Mouse (Mus musculus): ENCODE measurements around the gene Vezf1. TPM values are rescaled to one million over a fixed set of nuclear protein-coding genes. Genes with fewer than 3 reads are reported as not detected.
A peak's percentile ranks its signal among the peaks of the same experiment; 100 is the strongest.
"Not testable (repeated sequence)": the region's sequence is repeated elsewhere in the genome, so short reads cannot be mapped to it uniquely, and the experiment has no call there.

Gene Vezf1
- polyA plus RNA-seq, 1 experiment from 2014 or later = 26.2 TPM

DNA sequence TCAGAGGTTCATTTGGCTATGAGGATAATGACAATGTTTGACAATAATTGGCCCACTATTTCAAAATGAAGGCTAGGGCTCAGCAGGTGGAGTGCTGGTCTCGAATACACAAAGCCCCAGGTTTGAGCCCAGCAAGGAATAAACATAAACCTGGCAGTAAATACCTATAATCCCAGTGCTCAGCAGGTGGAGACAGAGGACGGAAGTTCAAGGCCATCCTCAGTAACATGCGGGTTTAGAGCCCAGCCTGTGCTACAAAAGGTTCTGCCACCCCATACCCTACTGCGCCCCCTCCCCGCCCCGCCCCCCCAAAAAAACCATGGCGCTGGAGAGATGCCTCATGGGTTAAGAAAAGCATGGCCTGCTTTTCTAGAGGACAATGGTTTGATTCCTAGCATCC, 32.1 kb upstream of the Vezf1 start:
- no peak for ATAC-seq (ENCODE audit: insufficient number of reproducible peaks, insufficient read depth, low FRiP score, low read depth)
- 64% methylated on average over 7 of the region's 7 CpGs for WGBS
- Histone ChIP-seq H3K27me3 (ENCODE audit: control insufficient read depth, insufficient read depth, low read length) (no peaks in the 10 kb centered on the region), H3K36me3 (ENCODE audit: control insufficient read depth, insufficient read depth, low read length) (no peaks in the 10 kb centered on the region), H3K27ac (replicated peaks in 1 of 2; ENCODE audit: control insufficient read depth in 1 of 2, insufficient read depth in 1 of 2, low read depth in 2 of 2, low read length in 2 of 2) (no peak overlapping the region), H3K4me3 (ENCODE audit: control insufficient read depth in 1 of 2, insufficient read depth in 1 of 2, low read depth in 1 of 2, low read length in 2 of 2) (no peak overlapping the region), H3K9ac (ENCODE audit: low read length) (no peak overlapping the region), H3K4me1 (ENCODE audit: control insufficient read depth in 2 of 2, insufficient read depth in 2 of 2, low read length in 2 of 2) (peaks cover 4 to 8% of the 10 kb centered on the region in 2 experiments), H3K4me2 (ENCODE audit: low read length) (no peak overlapping the region), H3K9me3 (ENCODE audit: control insufficient read depth, low read length) (no peaks in the 10 kb centered on the region)

DNA sequence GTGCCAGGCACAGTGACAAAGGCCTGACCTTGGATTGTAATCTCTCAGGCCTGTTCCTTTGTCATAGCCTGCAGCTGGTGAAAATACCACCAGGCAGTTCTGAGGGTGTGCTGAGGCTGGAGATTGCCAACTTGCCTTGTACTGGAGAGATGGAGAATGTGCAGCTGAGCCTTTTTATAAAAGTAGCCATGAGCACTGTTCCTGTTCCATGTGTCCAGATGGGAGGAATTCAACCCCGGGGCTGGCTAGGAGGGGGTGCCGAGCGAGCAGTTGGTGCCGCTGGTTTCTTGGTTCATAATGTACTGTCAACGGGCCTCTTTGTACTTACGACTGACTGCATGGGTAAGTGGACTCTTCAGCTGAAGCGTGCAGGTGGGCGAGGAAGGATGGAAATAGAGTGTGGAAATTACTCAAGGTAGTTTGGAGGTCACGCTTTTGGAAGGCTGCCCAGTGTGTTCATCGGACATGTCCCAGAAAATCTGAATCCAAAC, 31.3 kb upstream of the Vezf1 start:
- H3K9me3 ChIP-seq (ENCODE audit: control insufficient read depth, low read length) = no peaks in the 10 kb centered on the region
- no peaks in the 10 kb centered on the region for H3K36me3 ChIP-seq (ENCODE audit: control insufficient read depth, insufficient read depth, low read length)
- H3K4me3 ChIP-seq (ENCODE audit: control insufficient read depth in 1 of 2, insufficient read depth in 1 of 2, low read depth in 1 of 2, low read length in 2 of 2) = no peak overlapping the region
- no peak overlapping the region for H3K4me2 ChIP-seq (ENCODE audit: low read length)
- H3K9ac ChIP-seq (ENCODE audit: low read length) = 0 out of 2 replicates have a peak overlapping the region, but pooled peaks have one; percentile 35
- H3K27ac ChIP-seq (replicated peaks in 1 of 2; ENCODE audit: control insufficient read depth in 1 of 2, insufficient read depth in 1 of 2, low read depth in 2 of 2, low read length in 2 of 2) = peak overlapping the region; percentile 83 to 90
- WGBS = 37% methylated on average over 10 of the region's 10 CpGs
- H3K4me1 ChIP-seq (ENCODE audit: control insufficient read depth in 2 of 2, insufficient read depth in 2 of 2, low read length in 2 of 2) = peaks cover 4 to 8% of the 10 kb centered on the region in 2 experiments
- peak; percentile 69 for ATAC-seq (ENCODE audit: insufficient number of reproducible peaks, insufficient read depth, low FRiP score, low read depth)
- H3K27me3 ChIP-seq (ENCODE audit: control insufficient read depth, insufficient read depth, low read length) = no peaks in the 10 kb centered on the region

DNA sequence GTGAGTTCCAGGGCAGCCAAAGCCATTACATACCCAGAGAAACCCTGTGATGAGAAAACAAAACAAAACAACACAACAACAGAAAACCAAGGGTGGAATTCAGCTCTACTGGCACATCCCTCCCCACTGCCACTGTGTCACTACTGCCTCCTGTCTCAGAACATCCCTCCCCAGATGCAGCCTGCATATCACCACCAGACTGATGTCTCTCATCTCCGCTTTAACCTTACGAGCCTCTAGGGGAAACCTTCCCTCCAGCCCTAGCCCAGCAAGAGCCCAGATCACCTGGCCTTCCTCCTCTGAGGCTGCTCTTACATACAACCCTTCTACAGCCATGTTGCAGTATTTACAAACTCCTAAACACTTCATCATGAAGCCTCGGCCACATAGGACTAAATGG, 30.7 kb upstream of the Vezf1 start:
- Histone ChIP-seq H3K27me3 (ENCODE audit: control insufficient read depth, insufficient read depth, low read length) (no peaks in the 10 kb centered on the region), H3K4me1 (ENCODE audit: control insufficient read depth in 2 of 2, insufficient read depth in 2 of 2, low read length in 2 of 2) (peaks cover 4 to 8% of the 10 kb centered on the region in 2 experiments), H3K9ac (ENCODE audit: low read length) (no peak overlapping the region), H3K36me3 (ENCODE audit: control insufficient read depth, insufficient read depth, low read length) (no peaks in the 10 kb centered on the region), H3K9me3 (ENCODE audit: control insufficient read depth, low read length) (no peaks in the 10 kb centered on the region), H3K4me2 (ENCODE audit: low read length) (no peak overlapping the region), H3K27ac (replicated peaks in 1 of 2; ENCODE audit: control insufficient read depth in 1 of 2, insufficient read depth in 1 of 2, low read depth in 2 of 2, low read length in 2 of 2) (peak overlapping the region; percentile 83 to 90), H3K4me3 (ENCODE audit: control insufficient read depth in 1 of 2, insufficient read depth in 1 of 2, low read depth in 1 of 2, low read length in 2 of 2) (no peak overlapping the region)
- no peak; the same call in 1 of the 2 replicates for ATAC-seq (ENCODE audit: insufficient number of reproducible peaks, insufficient read depth, low FRiP score, low read depth)
- 72% methylated on average over 3 of the region's 3 CpGs for WGBS

DNA sequence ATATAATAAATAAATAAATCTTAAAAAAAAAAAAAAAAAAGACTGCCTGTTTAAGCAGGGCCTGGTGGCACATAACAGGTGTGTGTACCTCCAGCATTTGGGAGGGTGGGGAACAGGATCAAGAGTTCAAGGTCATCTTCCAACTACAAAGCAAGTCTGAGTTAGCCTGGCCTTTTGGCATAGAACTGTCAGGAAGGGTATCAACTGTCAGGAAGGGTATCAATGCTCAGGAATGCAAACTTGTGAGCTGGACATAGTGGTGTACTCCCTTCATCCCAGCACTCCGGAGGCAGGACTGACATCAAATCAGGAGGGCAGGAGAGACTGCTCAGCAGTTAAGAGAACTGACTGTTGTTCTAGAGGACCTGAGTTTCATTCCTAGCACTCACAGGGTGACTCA, 29.0 kb upstream of the Vezf1 start:
- H3K9ac ChIP-seq (ENCODE audit: low read length) = no peak overlapping the region
- no peak for ATAC-seq (ENCODE audit: insufficient number of reproducible peaks, insufficient read depth, low FRiP score, low read depth)
- 68% methylated on average over 1 of the region's 1 CpGs for WGBS
- H3K27me3 ChIP-seq (ENCODE audit: control insufficient read depth, insufficient read depth, low read length) = no peaks in the 10 kb centered on the region
- peaks cover 4 to 8% of the 10 kb centered on the region in 2 experiments for H3K4me1 ChIP-seq (ENCODE audit: control insufficient read depth in 2 of 2, insufficient read depth in 2 of 2, low read length in 2 of 2)
- H3K27ac ChIP-seq (replicated peaks in 1 of 2; ENCODE audit: control insufficient read depth in 1 of 2, insufficient read depth in 1 of 2, low read depth in 2 of 2, low read length in 2 of 2) = no peak overlapping the region
- H3K36me3 ChIP-seq (ENCODE audit: control insufficient read depth, insufficient read depth, low read length) = no peaks in the 10 kb centered on the region
- no peaks in the 10 kb centered on the region; the same call in 1 of the 2 replicates for H3K9me3 ChIP-seq (ENCODE audit: control insufficient read depth, low read length)
- no peak overlapping the region for H3K4me2 ChIP-seq (ENCODE audit: low read length)
- H3K4me3 ChIP-seq (ENCODE audit: control insufficient read depth in 1 of 2, insufficient read depth in 1 of 2, low read depth in 1 of 2, low read length in 2 of 2) = no peak overlapping the region

DNA sequence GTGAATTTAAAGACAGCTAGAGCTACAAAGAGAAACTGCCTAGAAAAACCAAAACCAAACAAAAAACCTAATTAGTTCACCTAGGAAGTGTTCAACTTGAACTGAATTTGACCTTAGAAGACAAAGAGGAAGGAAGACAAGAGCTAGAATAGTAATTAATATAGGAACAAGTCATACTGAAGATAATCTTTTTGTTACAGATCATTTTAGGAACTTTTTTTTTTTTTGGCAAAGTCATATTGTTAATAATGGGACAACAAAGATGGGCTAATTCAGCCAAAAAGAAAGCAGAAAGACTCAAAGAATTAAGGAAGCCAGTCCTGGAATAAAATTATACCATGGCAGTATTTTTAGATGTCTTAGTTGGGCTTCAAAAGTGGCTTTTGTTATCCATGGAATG, 23.8 kb upstream of the Vezf1 start:
- H3K4me2 ChIP-seq (ENCODE audit: low read length) = no peak overlapping the region
- no peak overlapping the region for H3K9ac ChIP-seq (ENCODE audit: low read length)
- no peaks in the 10 kb centered on the region; the same call in 1 of the 2 replicates for H3K9me3 ChIP-seq (ENCODE audit: control insufficient read depth, low read length)
- no peak overlapping the region for H3K27ac ChIP-seq (replicated peaks in 1 of 2; ENCODE audit: control insufficient read depth in 1 of 2, insufficient read depth in 1 of 2, low read depth in 2 of 2, low read length in 2 of 2)
- no peaks in the 10 kb centered on the region for H3K27me3 ChIP-seq (ENCODE audit: control insufficient read depth, insufficient read depth, low read length)
- H3K4me3 ChIP-seq (ENCODE audit: control insufficient read depth in 1 of 2, insufficient read depth in 1 of 2, low read depth in 1 of 2, low read length in 2 of 2) = no peak overlapping the region
- ATAC-seq (ENCODE audit: insufficient number of reproducible peaks, insufficient read depth, low FRiP score, low read depth) = no peak
- peaks cover 7% of the 10 kb centered on the region for H3K36me3 ChIP-seq (ENCODE audit: control insufficient read depth, insufficient read depth, low read length)
- H3K4me1 ChIP-seq (ENCODE audit: control insufficient read depth in 2 of 2, insufficient read depth in 2 of 2, low read length in 2 of 2) = peaks cover 2 to 9% of the 10 kb centered on the region in 2 experiments; a peak in 3 of 4 replicates

GRCm38 (mm10) chr11:88045159-88045558, 22.9 kb upstream of the Vezf1 start:
- ATAC-seq (ENCODE audit: insufficient number of reproducible peaks, insufficient read depth, low FRiP score, low read depth); H3K4me2 ChIP-seq (ENCODE audit: low read length): not testable (repeated sequence)
- peaks cover 4 to 17% of the 10 kb centered on the region in 2 experiments; a peak in 3 of 4 replicates for H3K4me1 ChIP-seq (ENCODE audit: control insufficient read depth in 2 of 2, insufficient read depth in 2 of 2, low read length in 2 of 2)

DNA sequence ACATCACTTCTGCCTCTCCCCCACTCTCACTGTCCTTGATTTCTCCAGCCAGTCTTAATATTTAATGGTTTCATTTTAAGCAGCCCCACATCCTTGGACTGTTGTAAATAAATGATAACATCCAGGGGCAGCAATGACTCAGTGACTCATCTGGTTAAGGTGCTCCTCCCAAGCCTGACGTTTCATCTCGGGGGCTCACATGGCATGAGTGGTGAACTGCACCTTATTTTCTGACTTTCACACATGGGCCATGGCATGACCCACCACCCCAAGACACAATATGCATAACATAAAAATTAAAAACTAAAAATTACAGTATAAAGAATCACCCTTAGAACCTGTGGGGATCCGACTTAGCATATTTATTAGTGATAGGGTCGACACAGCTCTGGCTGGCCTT, 22.2 kb upstream of the Vezf1 start:
- peaks cover 23% of the 10 kb centered on the region for H3K36me3 ChIP-seq (ENCODE audit: control insufficient read depth, insufficient read depth, low read length)
- H3K27ac ChIP-seq (replicated peaks in 1 of 2; ENCODE audit: control insufficient read depth in 1 of 2, insufficient read depth in 1 of 2, low read depth in 2 of 2, low read length in 2 of 2) = no peak overlapping the region
- WGBS = 84% methylated on average over 4 of the region's 4 CpGs
- ATAC-seq (ENCODE audit: insufficient number of reproducible peaks, insufficient read depth, low FRiP score, low read depth) = no peak
- peak overlapping the region; percentile 66; the same call in 1 of the 2 replicates for H3K4me2 ChIP-seq (ENCODE audit: low read length)
- H3K4me3 ChIP-seq (ENCODE audit: control insufficient read depth in 1 of 2, insufficient read depth in 1 of 2, low read depth in 1 of 2, low read length in 2 of 2) = no peak overlapping the region
- H3K27me3 ChIP-seq (ENCODE audit: control insufficient read depth, insufficient read depth, low read length) = no peaks in the 10 kb centered on the region
- peaks cover 4 to 21% of the 10 kb centered on the region in 2 experiments; a peak in 3 of 4 replicates for H3K4me1 ChIP-seq (ENCODE audit: control insufficient read depth in 2 of 2, insufficient read depth in 2 of 2, low read length in 2 of 2)
- no peak overlapping the region for H3K9ac ChIP-seq (ENCODE audit: low read length)
- no peaks in the 10 kb centered on the region; the same call in 1 of the 2 replicates for H3K9me3 ChIP-seq (ENCODE audit: control insufficient read depth, low read length)

More at GRCm38 (mm10) chr11:88045159-88045558, 22.9 kb upstream of the Vezf1 start:
- not testable (repeated sequence) for H3K9ac ChIP-seq (ENCODE audit: low read length); H3K27ac ChIP-seq (replicated peaks in 1 of 2; ENCODE audit: control insufficient read depth in 1 of 2, insufficient read depth in 1 of 2, low read depth in 2 of 2, low read length in 2 of 2); H3K4me3 ChIP-seq (ENCODE audit: control insufficient read depth in 1 of 2, insufficient read depth in 1 of 2, low read depth in 1 of 2, low read length in 2 of 2); H3K27me3 ChIP-seq (ENCODE audit: control insufficient read depth, insufficient read depth, low read length); H3K9me3 ChIP-seq (ENCODE audit: control insufficient read depth, low read length)
- peaks cover 16% of the 10 kb centered on the region for H3K36me3 ChIP-seq (ENCODE audit: control insufficient read depth, insufficient read depth, low read length)
- WGBS = 94% methylated on average over 3 of the region's 3 CpGs

Data from heart, embryonic 14.5 days (tissue).